Mouse (Mus musculus) stomach, postnatal 0 days (tissue): Measurements from ENCODE around the gene Pex7. TPM values are rescaled to one million over a fixed set of nuclear protein-coding genes. Genes with fewer than 3 reads are reported as not detected.
A peak's percentile ranks its signal among the peaks of the same experiment; 100 is the strongest.

Source experiments
- ATAC-seq: fragments of 200-750 bp; cut with Nextera tagmentation; 2 replicates; pipeline ENCODE4 v1.8.0; 2017; ENCODE audit not compliant: low FRiP score, low TSS enrichment
- DNase-seq: peaks from one replicate; pipeline ENCODE4 v3.0.0-alpha.2; 2016; ENCODE audit warnings: low spot score
- H3K27ac ChIP-seq: fragments of 300-500 bp; sonication (generic); replicated peaks from 2 replicates; pipeline ENCODE4 v1.5.1; 2014; ENCODE audit warnings: mild to moderate bottlenecking, control low read depth
- H3K27me3 ChIP-seq: fragments of 300-500 bp; sonication (generic); 2 replicates; pipeline ENCODE4 v1.6.1; 2014; ENCODE audit warnings: low read length; ENCODE audit not compliant: control insufficient read depth, insufficient read depth
- H3K36me3 ChIP-seq: fragments of 300-500 bp; sonication (generic); 2 replicates; pipeline ENCODE4 v1.6.1; 2014; ENCODE audit warnings: low read length, mixed read lengths; ENCODE audit not compliant: control insufficient read depth, insufficient read depth
- H3K4me1 ChIP-seq: fragments of 300-500 bp; sonication (generic); replicated peaks from 2 replicates; pipeline ENCODE4 v1.6.1; 2014; ENCODE audit warnings: antibody characterized with exemption; ENCODE audit not compliant: control insufficient read depth, insufficient read depth
- H3K4me2 ChIP-seq: fragments of 300-500 bp; sonication (generic); replicated peaks from 2 replicates; pipeline ENCODE4 v1.6.1; 2014; ENCODE audit warnings: low read depth, mild to moderate bottlenecking, control low read depth, moderate library complexity
- H3K4me3 ChIP-seq: fragments of 300-500 bp; sonication (generic); 2 replicates; pipeline ENCODE4 v1.5.1; 2014; ENCODE audit warnings: low read depth, low read length, control low read depth
- H3K9ac ChIP-seq: fragments of 300-500 bp; sonication (generic); 2 replicates; pipeline ENCODE4 v1.6.1; 2014; ENCODE audit warnings: mild to moderate bottlenecking, low read length, control low read depth, mixed read lengths
- H3K9me3 ChIP-seq: fragments of 300-500 bp; sonication (generic); 2 replicates; pipeline ENCODE4 v1.6.1; 2016; ENCODE audit warnings: low read length; ENCODE audit not compliant: control insufficient read depth
- CTCF ChIP-seq: IDR thresholded peaks from 2 replicates; pipeline ENCODE4 v1.5.1; 2016; ENCODE audit warnings: antibody characterized with exemption, low read depth, mild to moderate bottlenecking, moderate library complexity
- EP300 ChIP-seq: optimal IDR thresholded peaks from 2 replicates; pipeline ENCODE3; 2016; ENCODE audit warnings: antibody characterized with exemption
- WGBS: fragments of 180-500 bp; shearing (Covaris S2); extraction: QIAGEN DNeasy Blood & Tissue Kit; methylation state at CpG from one replicate; pipeline ENCODE4 v1.1.7; 2014; 5-methylcytosine and 5-hydroxymethylcytosine counted together
- polyA plus RNA-seq: library from polyadenylated mRNA; unstranded; fragments of >200 nt; fragmentation: Nextera tagmentation; extraction: Ambion mirVana; gene quantifications from 2 replicates; pipeline ENCODE4 v1.2.1, GENCODE M21; 2015

Gene Pex7
- polyA plus RNA-seq, 1 experiment from 2014 or later = 56.0 TPM

GRCm38 (mm10) chr10:19880437-19880836 is 27.1 kb downstream of the Pex7 start:
- no peak overlapping the region for H3K9ac ChIP-seq
- no peaks in the 10 kb centered on the region for H3K4me1 ChIP-seq
- H3K4me2 ChIP-seq = no peak overlapping the region
- TF ChIP-seq CTCF (no peak), EP300 (no peak)
- H3K27ac ChIP-seq = no peak overlapping the region
- no peaks in the 10 kb centered on the region for H3K9me3 ChIP-seq
- no peaks in the 10 kb centered on the region; the same call in 1 of the 2 replicates for H3K36me3 ChIP-seq
- ATAC-seq (no peak), DNase-seq (no peak)
- 87% methylated on average over 3 of the region's 3 CpGs for WGBS
- H3K4me3 ChIP-seq = no peak overlapping the region
- H3K27me3 ChIP-seq = no peaks in the 10 kb centered on the region

- no peak for ATAC-seq
- H3K9ac ChIP-seq = no peak overlapping the region
- TF ChIP-seq CTCF (no peak), EP300 (no peak)
- 59% methylated on average over 6 of the region's 6 CpGs for WGBS
- no peak for DNase-seq
- no peaks in the 10 kb centered on the region for H3K27me3 ChIP-seq
- no peaks in the 10 kb centered on the region for H3K4me1 ChIP-seq
- H3K36me3 ChIP-seq = no peaks in the 10 kb centered on the region; the same call in 1 of the 2 replicates
- H3K4me3 ChIP-seq = no peak overlapping the region
- H3K9me3 ChIP-seq = no peaks in the 10 kb centered on the region
- no peak overlapping the region for H3K4me2 ChIP-seq
- no peak overlapping the region for H3K27ac ChIP-seq
Measured at GRCm38 (mm10) chr10:19879161-19879560, 28.3 kb downstream of the Pex7 start.

- H3K4me3 ChIP-seq = no peak overlapping the region
- H3K27me3 ChIP-seq = no peaks in the 10 kb centered on the region
- peak; percentile 52 for ATAC-seq
- H3K27ac ChIP-seq = peak overlapping the region; percentile 31; the same call in 1 of the 2 replicates
- no peak overlapping the region for H3K9ac ChIP-seq
- H3K4me2 ChIP-seq = peak overlapping the region; percentile 6; the same call in 1 of the 2 replicates
- 62% methylated on average over 9 of the region's 9 CpGs for WGBS
- H3K9me3 ChIP-seq = no peaks in the 10 kb centered on the region
- H3K4me1 ChIP-seq = no peaks in the 10 kb centered on the region
- no peaks in the 10 kb centered on the region; the same call in 1 of the 2 replicates for H3K36me3 ChIP-seq
- DNase-seq = peak; percentile 21
- TF ChIP-seq CTCF (no peak), EP300 (no peak)
Measured at GRCm38 (mm10) chr10:19877679-19878078, 29.8 kb downstream of the Pex7 start.

GRCm38 (mm10) chr10:19877257-19877656 is 30.2 kb downstream of the Pex7 start:
- Histone ChIP-seq H3K36me3 (no peaks in the 10 kb centered on the region; the same call in 1 of the 2 replicates), H3K27me3 (no peaks in the 10 kb centered on the region), H3K4me2 (peak overlapping the region; percentile 6; the same call in 1 of the 2 replicates), H3K4me1 (no peaks in the 10 kb centered on the region), H3K9me3 (no peaks in the 10 kb centered on the region), H3K4me3 (no peak overlapping the region), H3K9ac (no peak overlapping the region), H3K27ac (peak overlapping the region; percentile 31; the same call in 1 of the 2 replicates)
- peak; percentile 50 for DNase-seq
- no peak for TF ChIP-seq CTCF
- 47% methylated on average over 8 of the region's 8 CpGs for WGBS
- ATAC-seq = peak; percentile 90

- H3K4me2 ChIP-seq = peak overlapping the region; percentile 4; the same call in 1 of the 2 replicates
- ATAC-seq (peak; percentile 55; the same call in 1 of the 2 replicates), DNase-seq (no peak)
- H3K27me3 ChIP-seq = no peaks in the 10 kb centered on the region
- TF ChIP-seq EP300 (no peak), CTCF (no peak)
- no peak overlapping the region for H3K4me3 ChIP-seq
- 54% methylated on average over 7 of the region's 7 CpGs for WGBS
- H3K9me3 ChIP-seq = no peaks in the 10 kb centered on the region
- no peaks in the 10 kb centered on the region; the same call in 1 of the 2 replicates for H3K36me3 ChIP-seq
- no peak overlapping the region for H3K9ac ChIP-seq
- H3K4me1 ChIP-seq = no peaks in the 10 kb centered on the region
- no peak overlapping the region for H3K27ac ChIP-seq
Measured at GRCm38 (mm10) chr10:19876669-19877068, 30.8 kb downstream of the Pex7 start.

GRCm38 (mm10) chr10:19875346-19875745 is 32.1 kb downstream of the Pex7 start:
- Histone ChIP-seq H3K9ac (no peak overlapping the region), H3K9me3 (no peaks in the 10 kb centered on the region), H3K27ac (no peak overlapping the region), H3K36me3 (no peaks in the 10 kb centered on the region), H3K4me3 (no peak overlapping the region), H3K4me2 (no peak overlapping the region), H3K27me3 (no peaks in the 10 kb centered on the region), H3K4me1 (no peaks in the 10 kb centered on the region)
- no peak for TF ChIP-seq CTCF
- no peak for TF ChIP-seq EP300
- WGBS = 72% methylated on average over 5 of the region's 5 CpGs
- DNase-seq (no peak), ATAC-seq (no peak)
